Mouse (Mus musculus) right cerebral cortex, postnatal 4 days (tissue): ENCODE data around the gene Trappc6b.
"Not testable (repeated sequence)": the region's sequence is repeated elsewhere in the genome, so short reads cannot be mapped to it uniquely, and the experiment has no call there.

Experiments
- DNase-seq: peaks from one replicate; pipeline ENCODE4 v3.0.0-alpha.2; 2022

The Trappc6b gene

GRCm38 (mm10) chr12:59060993-59061595, at the start of gene Trappc6b:
Gene Trappc6b, minus strand, starts transcription at chr12:59061472.
- peak; percentile 78 for DNase-seq

GRCm38 (mm10) chr12:59107926-59108325, 46.7 kb upstream of the Trappc6b start:
- DNase-seq, result no peak

GRCm38 (mm10) chr12:59106491-59106890, 45.2 kb upstream of the Trappc6b start:
- DNase-seq, result no peak

GRCm38 (mm10) chr12:59105914-59106313, 44.6 kb upstream of the Trappc6b start:
- no peak for DNase-seq

- DNase-seq, result no peak
Measured at GRCm38 (mm10) chr12:59104771-59105170, 43.5 kb upstream of the Trappc6b start.

- DNase-seq, result no peak
Measured at GRCm38 (mm10) chr12:59095104-59096025, 34.1 kb upstream of the Trappc6b start, which contains the start of gene Mia2. Gene Mia2, plus strand, starts transcription at chr12:59095799.

GRCm38 (mm10) chr12:59093543-59093942, 32.3 kb upstream of the Trappc6b start:
- no peak for DNase-seq

- DNase-seq, result no peak
Measured at GRCm38 (mm10) chr12:59086171-59086570, 24.9 kb upstream of the Trappc6b start.

GRCm38 (mm10) chr12:59084446-59084845, 23.2 kb upstream of the Trappc6b start:
- DNase-seq, result no peak

- DNase-seq, result no peak
Measured at GRCm38 (mm10) chr12:59080461-59080860, 19.2 kb upstream of the Trappc6b start.

- no peak for DNase-seq
Measured at GRCm38 (mm10) chr12:59077883-59078282, 16.6 kb upstream of the Trappc6b start.

GRCm38 (mm10) chr12:59076996-59077395, 15.7 kb upstream of the Trappc6b start:
- no peak for DNase-seq

GRCm38 (mm10) chr12:59074052-59074451, 12.8 kb upstream of the Trappc6b start:
- no peak for DNase-seq

- no peak for DNase-seq
Measured at GRCm38 (mm10) chr12:59072286-59072685, 11.0 kb upstream of the Trappc6b start.

GRCm38 (mm10) chr12:59068791-59069190, 7.5 kb upstream of the Trappc6b start:
- no peak for DNase-seq

- DNase-seq, result no peak
Measured at GRCm38 (mm10) chr12:59067095-59067494, 5.8 kb upstream of the Trappc6b start.

- peak; percentile 91 for DNase-seq
Measured at GRCm38 (mm10) chr12:59066448-59067077, 5.3 kb upstream of the Trappc6b start, which contains the start of gene Pnn. Gene Pnn, plus strand, starts transcription at chr12:59066884.

GRCm38 (mm10) chr12:59065776-59066175, 4.5 kb upstream of the Trappc6b start:
- DNase-seq, result no peak

- DNase-seq, result no peak
Measured at GRCm38 (mm10) chr12:59064837-59065236, 3.6 kb upstream of the Trappc6b start.

- DNase-seq, result no peak
Measured at GRCm38 (mm10) chr12:59060322-59060721, 950 bp downstream of the Trappc6b start.

GRCm38 (mm10) chr12:59058242-59058641, 3.0 kb downstream of the Trappc6b start:
- not testable (repeated sequence) for DNase-seq

GRCm38 (mm10) chr12:59056222-59056621, 5.0 kb downstream of the Trappc6b start:
- no peak for DNase-seq

- DNase-seq, result no peak
Measured at GRCm38 (mm10) chr12:59055196-59055850, 5.9 kb downstream of the Trappc6b start.
